Mouse (Mus musculus) adrenal gland, adult 8-10 months (tissue): ENCODE measurements at regions not wholly inside any gene's neighbourhood (a gene's known extent, or its start where the extent isn't known, plus 50 kb on each side); places are given as distances from the start of the nearest gene placed in this dataset.
"Not testable (repeated sequence)": the region's sequence is repeated elsewhere in the genome, so short reads cannot be mapped to it uniquely, and the experiment has no call there.

Experiments used
- DNase-seq: peaks from one replicate; pipeline ENCODE4 v3.0.0; 2022

DNA sequence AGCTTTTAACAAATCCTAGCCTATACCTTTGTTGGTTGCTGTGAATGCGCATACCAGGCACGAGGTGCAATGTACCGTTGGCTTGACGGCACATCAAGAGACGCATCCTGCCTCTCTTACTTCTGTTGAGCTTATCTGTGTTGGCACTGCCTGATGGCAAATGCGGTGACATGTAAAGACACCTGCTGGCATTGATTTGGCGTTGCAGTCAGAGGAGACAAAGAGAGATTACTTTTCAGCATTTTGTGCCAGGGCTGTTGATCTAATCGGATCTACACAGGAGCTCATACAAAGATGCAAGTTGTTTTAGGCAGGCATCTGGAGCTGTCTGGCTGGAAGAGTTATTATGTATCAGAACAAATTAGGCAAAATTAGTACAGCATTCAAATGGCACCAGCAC, 331.5 kb upstream of the Cwc22 start:
- DNase-seq, result no peak

DNA sequence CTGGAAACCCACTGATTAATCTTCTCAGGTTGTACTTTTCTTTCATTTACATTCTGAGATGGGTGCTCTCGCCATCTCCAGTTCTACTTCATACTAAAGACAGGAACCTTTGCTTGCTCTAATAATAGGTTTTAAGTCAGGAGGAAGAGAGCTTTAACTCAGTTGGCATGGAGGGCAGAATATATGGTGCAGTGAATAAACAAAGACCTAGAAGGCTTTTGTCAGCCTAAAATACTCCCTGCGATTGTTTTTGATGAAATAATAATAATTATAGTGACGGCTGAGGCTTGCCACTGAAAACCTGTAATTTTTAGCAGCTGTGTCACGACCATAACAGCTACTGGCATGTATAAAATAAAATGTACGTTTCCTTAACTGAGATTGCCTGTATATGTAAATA, 327.9 kb upstream of the Cwc22 start:
- DNase-seq, result no peak

DNA sequence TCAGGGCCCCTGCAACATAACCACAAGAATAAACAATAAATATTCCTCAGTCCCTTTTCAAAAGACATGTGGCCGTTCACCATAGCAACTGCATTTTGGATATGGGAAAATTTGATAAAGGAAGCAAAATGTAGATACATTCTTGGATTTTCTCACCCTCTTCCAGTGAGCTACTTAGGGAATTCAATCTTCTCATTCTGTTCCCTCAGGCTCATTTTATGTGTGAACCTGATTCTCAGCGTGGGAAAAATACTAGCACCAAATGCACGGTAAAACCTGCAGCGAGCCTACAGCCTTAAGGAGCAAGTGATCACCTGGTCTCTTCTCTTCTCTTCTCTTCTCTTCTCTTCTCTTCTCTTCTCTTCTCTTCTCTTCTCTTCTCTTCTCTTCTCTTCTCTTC, 322.5 kb upstream of the Cwc22 start:
- no peak for DNase-seq

DNA sequence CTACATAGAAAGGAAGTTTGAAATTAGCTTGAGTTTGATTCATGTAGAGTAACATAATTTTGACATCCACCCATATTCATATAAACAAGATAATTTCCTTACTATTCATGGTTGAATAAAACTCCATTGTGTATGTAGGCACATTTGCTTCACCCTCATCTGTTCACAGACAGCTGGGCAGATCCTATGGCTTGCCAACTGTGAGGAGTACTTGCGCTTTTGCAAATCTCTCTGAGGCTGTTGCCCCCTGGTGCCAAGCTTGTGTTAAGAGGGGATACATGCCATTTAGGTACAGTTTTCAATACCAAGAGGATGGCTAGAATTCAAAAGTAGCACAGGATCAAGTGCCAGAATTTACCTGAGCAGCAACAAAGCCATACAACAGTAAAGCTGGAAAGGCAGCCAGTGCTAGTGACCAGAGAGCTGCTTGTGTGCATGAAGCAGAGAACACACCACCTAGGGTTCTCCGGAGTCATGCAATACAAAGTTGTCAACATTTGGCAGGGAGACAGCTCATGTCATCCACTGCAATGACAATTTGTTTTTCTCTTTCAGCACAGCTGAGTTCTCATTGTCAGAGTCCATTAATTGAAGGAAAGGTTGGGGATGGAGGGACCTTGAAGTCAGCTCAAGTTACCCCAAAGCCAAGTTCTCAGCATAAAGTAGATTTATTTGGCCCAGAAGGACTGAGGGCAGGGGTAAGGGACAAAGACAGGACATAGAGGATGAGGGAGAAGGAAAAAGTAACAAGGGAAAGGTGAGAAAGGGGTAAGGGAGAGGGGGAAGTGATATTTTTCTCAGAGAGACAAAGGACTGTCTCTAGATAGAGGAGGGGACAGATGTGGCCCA, 321.6 kb upstream of the Cwc22 start:
- no peak for DNase-seq

DNA sequence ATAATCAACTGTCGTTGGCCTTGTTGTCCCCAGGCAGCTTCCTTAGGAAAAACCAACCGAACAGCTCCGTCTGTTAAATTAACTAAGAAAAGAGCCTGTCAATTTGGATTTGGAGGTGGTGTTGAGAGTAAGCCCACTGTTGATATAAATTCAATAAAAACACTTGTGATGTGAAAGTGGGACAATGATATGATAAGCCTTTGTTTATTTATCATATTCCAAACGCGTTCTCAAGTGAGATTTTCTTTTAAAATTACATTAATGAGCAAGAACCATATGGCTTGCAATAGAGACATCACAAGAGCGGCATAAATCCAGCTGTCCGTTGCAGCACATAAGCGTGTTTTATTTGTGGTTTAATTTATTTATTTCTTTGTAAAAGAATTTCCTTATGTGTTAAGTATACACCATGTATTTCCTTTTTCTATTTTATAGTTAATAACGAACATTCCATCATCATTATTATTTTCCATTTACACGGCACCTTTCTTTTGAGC, 307.5 kb upstream of the Cwc22 start:
- DNase-seq, result no peak

DNA sequence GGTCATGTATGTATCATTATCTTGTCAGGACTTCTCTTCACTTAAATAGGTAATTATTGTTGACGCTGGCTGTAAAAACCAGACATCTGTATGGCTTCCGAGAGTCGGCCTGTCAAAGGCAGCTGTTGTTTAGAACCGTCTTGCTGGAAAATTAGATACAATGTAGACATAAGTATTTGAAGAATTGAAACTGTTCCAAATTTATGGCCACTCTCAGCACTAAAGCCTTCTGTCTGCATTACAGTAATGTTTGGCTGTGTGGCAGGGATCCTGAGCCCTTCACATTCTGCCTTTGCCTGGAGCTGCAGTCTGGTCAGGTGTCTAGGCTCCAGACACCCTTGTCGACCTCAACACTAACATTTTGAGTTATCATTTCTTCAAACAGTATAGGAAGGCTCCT, 300.2 kb upstream of the Cwc22 start:
- DNase-seq, result no peak

DNA sequence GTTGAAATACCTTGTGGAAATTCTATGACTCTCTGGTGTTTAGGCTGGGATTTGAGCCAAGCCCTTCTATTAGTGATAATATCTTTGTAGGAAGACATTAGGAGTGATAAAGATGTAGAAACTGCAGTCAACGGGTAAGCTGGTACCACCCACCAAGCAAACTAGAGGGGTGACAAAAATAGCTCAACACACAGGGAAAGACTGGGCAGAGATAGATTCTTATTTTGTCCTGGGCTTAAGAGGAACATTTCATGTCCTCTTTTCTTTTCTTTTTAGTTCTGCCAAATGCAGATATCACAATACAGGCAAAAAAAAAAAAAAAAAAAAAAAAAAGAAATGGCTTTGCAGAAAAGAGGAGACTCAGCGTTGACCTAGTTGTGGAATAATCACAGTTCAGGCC, 294.1 kb upstream of the Cwc22 start:
- no peak for DNase-seq

DNA sequence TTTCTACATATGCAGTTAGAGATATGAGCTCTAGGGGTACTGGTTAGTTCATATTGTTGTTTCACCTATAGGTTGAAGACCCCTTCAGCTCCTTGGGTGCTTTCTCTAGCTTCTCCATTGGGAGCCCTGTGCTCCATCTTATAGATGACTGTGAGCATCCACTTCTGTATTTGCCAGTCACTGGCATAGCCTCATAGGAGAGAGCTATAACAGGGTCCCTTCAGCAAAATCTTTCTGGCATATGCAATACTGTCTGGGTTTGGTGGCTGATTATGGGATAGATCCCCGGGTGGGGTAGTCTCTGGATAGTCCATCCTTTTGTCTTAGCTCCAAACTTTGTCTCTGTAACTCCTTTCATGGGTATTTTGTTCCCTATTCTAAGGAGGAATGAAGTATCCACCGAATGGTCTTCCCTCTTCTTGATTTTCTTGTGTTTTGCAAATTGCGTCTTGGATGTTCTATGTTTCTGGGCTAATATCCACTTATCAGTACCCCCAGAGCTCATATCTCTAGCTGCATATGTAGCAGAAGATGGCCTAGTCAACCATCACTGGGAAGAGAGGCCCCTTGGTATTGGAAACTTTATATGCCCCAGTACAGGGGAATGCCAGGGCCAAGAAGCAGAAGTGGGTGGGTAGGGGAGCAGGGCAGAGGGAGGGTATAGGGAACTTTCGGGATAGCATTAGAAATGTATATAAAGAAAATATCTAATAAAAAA, 279.4 kb upstream of the Cwc22 start:
- not testable (repeated sequence) for DNase-seq

DNA sequence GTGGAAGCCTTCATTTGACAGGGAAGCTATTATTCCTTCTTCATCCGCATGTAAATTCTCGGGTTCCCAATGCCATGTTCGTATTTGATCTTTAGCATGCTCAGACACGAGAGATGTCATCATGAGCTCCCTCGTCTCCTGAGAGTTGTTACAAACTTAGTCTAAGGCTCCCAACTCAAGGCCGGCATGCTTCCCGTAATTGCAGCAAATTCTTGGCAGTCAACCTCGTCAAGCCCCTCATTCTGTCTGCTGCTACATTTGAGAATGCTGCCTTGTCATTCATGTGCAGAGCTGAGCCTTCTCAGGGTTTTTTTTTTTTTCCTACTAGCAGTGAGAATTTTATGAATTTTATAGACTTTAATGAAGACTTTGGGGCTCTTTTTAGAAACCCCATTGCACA, 268.3 kb upstream of the Cwc22 start:
- no peak for DNase-seq

DNA sequence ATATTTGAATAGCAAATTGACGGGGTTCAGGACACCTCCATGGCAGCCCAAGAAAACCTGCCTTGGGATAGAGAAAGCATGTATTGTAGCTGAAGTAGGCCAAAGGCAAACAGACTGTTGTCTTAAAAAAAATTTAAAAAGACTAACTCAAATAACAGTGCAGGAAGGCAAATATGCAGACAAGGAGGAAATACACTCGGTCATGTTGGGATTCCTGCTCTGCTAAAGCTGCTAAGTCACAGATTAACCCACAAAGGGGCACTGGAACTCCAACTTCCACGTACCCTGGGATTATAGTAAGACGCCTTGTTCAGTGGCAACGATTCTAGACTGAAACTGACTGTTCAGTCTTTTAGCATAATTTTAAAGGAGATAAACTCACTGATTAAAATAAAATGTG, 258.9 kb upstream of the Cwc22 start:
- no peak for DNase-seq

DNA sequence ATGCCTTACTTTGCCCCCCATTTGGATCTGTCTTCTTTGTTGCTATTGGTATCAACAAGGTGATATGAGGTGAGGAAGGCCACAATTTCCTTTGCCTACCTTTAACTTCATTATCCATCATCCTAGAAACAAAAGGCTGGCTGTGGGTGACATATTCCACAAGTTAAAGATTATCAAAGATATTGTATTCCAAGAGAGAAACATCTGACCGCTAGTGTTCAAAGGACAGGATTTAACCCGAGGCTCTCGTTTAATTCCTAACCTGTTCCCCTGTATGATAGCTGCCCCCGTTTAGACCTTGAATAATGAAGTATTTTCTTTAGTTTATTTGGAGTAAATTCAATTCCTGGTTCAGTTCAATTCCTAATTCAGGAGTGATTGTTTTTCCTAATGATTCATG, 249.8 kb upstream of the Cwc22 start:
- DNase-seq, result no peak

DNA sequence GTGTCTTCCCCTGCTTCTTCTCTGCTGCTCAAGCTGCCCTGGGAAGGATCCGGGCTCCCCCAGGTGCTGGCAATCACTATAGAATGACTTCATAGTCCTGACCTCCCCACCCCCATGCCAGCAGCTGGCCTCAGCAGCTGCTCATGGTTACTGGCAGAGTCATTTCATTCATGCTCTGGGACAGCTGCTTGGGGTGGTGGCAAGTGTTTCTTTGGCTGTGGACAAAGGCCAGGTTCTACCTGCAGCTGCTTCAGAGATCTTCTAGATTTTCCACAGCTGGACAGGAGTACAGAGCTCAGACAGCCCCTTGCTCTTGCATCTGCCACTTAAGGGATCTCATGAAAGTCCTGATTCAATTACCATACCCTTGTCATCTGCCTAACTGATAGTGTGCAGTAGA, 243.4 kb upstream of the Cwc22 start:
- DNase-seq, result no peak

DNA sequence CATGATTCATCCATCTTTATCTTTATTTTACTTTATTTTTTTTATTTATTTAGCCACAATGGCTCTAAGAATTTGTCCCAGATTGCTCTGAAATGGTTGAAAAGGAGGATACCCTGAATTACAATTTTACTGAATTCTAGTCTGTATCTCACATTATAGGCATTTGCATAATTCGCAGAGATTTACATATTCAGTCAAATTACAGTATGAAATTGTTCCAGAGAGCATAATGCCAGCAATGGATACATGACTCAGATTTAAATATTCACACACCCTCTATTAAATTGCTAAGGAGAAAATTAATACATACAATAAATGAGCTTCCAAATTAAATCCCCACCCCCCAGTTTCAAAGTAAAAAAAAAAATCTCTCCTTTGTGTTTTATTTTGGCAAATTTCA, 238.8 kb upstream of the Cwc22 start:
- no peak for DNase-seq

DNA sequence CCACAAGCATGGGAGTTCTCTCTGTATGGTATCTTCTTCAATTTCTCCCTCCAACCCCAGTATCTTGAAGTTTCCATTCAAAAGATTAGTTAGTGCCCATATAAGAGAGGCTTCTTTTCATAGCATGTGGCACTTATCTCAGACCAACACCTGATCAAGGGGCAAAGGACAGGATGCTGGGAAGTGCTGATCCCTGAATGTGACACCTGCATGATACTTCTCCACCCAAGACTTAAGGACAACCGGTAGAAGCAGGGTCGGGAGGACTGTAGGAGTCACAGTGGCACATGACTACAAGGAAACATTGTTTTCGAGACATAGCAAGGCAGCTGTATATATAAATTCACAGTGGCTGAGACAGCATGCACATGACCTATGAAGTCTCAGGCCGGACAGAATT, 227.6 kb upstream of the Cwc22 start:
- no peak for DNase-seq

DNA sequence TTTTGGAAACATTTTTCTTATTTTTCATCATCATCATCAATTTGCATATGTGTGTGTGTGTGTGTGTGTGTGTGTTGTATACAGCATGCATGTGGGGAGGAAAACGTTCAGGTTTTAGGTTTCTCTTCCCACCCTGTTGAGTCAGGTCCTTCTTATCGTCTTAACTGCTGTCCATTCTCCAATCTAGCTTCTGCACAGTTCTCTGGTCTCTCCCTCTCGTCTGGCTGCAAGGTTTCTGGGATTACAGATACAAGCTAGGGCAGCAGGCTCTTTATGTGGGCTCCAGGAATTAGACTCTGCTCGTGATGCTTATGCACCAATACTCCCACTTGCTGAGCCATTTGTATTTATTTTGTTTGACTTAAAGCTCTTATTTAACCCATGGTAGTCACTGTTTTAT, 226.6 kb upstream of the Cwc22 start:
- no peak for DNase-seq

DNA sequence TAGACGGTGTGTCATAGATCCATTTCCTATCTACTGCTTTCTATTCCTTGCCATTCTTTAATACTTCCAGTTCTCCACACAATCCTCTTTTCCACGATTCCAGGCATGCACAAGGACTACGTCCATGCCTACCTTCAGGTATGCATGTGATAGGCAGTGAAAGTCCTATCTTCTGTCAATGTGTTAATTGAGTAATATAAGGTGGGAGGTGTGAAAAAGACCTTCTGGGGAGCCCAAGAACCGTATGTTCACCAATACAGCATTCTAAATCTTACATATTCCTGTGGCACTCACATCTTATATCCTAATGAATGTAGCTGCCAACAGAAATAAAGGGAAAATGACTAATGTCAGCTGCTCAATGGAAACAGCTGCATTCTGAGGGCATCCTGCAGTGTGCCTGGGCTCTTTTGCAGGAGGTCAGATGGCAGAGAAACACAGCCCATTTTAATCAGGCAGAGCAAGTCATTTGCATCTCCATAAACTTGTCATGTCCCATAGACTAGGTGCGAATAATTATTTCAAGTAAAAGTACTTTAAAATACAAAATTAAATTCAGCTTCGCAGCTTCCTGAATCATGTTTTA, 224.1 kb upstream of the Cwc22 start:
- DNase-seq, result no peak

DNA sequence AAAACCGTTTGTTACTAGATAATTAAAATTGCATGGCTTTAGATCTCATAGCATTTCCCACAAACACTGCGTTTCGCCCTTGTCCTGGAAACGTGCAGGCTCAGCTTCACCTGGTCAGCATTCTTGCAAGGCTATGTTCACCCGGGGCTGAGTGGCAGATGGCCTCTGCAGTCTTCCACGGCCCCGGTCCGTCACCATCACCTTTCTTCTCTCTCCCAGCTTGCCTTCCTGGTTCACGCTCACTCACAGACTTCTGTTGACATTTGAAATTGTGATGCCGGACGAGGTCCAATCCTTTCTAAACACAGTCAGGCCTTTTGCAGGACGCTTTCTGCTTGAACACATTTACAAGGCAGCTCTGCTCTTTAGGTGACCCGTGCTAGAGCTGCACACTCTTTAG, 219.3 kb upstream of the Cwc22 start:
- no peak for DNase-seq

DNA sequence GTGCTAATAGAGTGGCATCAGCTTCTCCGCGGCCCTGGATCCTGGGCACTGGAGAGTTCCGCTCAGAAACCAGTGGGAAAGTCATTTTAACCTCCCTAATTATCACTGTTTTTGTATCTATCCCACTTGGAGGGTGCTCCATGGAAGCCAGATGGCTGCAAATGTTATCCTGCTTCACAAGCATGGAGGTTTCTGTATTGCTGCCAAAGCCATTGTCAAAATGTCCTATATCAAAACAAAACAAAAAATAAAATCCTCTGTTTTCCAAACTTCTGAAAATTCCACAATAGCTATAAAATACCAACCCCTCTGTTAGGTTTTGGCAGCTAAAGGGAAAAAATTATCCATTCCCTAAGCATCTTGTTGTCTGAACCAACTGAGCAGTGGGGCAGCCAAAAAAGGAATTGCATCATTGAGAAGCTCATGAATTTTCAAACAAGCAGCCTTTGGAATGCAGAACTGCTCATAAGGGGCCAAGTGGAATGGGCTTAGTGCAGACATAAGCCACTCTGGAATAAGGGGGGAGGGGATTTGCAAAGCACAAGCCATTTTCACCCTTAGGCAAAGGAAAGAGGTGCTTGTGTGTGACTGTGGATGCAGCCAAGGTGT, 213.8 kb upstream of the Cwc22 start:
- DNase-seq, result no peak

DNA sequence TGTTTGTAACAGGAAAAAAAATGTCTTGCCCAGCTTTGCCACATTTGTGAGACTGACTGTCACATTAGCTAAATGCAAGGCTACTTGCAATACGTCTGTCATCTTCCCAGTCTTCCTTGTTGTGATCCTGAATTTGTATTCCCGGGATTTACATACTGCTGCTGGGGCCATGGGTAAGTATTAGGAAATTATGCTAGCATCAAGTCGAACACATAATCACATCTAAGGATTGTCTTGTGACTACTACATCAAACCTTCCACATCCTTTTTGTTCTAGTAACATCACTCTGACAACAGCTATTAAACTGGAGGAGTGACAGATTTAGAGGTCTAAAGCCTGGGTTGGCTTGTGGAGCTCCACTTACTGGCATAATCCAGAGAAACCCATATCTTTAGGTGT, 164.2 kb upstream of the Cwc22 start:
- DNase-seq, result no peak

DNA sequence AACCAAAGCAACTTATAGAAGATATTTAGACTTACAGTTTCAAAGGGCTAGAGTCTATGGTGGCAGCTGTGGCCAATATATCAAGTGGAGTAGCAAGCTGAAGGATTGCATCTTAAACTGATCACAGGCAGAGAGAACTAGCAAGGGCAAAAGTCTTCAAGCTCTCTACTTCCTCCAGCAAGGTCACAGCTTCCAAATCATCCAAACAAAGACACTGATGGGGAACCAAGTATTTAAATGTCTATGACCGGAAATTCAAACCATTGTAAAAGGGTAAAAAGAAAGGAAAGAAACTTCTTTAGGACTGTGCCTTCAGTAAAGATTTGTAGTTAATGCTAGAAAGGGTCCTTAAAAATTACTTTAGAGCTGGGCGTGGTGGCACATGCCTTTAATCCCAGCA, 149.4 kb upstream of the Cwc22 start:
- no peak for DNase-seq

DNA sequence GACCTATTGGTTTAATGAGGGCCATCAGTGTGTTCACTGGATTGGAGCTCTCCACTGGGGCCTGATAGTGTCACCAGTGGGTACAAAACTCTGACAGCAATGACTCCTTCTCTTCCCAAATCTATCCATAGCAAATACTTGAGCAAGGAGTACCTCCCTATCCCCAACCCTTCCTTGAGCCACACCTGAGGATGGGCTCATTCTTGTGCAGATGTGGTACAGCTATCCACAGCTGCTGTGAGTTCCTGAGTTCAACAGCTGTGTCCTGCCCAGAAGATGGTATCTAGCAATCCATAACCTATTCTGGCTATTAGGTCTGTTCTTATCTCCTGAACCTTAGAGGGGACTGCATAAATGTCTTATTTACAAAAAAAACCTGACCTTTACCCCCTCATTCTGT, 148.7 kb upstream of the Cwc22 start:
- no peak for DNase-seq

DNA sequence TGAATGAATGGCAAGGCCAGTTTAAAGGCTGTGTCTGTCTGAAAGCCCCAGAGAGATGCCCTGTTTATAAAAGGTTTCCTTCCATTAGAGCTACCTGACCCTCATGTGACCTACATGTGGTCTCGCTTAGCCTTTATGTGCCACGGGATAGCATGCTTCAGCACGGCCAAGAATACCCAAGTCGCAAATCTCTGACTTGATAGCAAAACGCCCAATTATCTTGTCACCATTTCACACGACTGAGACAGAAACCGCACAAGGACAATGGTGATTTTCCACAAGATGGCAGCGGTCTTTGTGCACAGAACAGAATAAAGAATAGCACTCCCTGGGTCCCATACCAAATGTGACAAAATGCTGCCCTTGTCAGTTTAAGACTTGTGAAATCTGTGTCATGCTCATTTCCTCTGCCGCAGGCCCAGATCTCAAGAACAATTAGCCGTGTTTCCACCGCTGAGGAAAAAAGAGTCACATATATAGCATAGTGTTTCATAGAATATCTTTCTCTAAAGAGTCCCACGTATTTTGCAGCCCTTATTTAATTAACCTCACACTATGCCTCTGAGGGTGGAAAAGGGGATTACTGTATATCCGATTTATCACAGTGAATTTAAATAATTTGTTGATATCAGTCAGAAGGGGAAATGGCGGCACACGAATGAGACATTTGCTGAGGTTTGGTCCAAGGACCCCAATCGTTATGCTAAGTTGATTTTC, 118.3 kb upstream of the Cwc22 start:
- DNase-seq, result no peak
